Mouse (Mus musculus) layer of hippocampus, postnatal 36 days (tissue): Measurements from ENCODE around the gene Fam163a. TPM values are rescaled to one million over a fixed set of nuclear protein-coding genes. Genes with fewer than 3 reads are reported as not detected.

ENCODE experiments used
- DNase-seq, 2 experiments: peaks; one replicate each; pipeline ENCODE4 v3.0.0; 2022
- total RNA-seq, 2 experiments: library from RNA; stranded (reverse); gene quantifications; 2 replicates each; pipeline ENCODE4 v1.2.3; 2021

The Fam163a gene
- total RNA-seq, 2 experiments from 2014 or later, result 15.5 to 17.3 TPM

DNA sequence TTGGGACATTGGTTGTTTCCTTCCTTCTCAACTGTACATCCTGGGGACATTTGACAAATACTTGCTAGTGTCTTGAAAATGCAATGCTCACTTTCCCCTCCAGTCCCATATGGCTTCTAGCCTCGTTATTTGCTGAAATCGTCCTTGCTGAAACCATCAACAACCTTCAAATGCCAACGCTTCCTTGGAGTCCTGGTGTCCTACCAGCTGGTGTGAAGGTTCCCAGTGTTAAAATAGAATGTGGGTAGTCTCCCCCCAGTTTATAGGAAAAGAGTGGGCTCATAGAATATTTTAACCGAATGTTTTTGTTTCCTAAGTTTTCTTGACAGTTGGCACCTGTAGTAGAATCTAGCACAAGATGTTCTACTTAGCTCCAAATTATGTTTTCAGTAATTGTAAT lies 7.2 kb downstream of the Fam163a start:
- DNase-seq, result no peak

DNA sequence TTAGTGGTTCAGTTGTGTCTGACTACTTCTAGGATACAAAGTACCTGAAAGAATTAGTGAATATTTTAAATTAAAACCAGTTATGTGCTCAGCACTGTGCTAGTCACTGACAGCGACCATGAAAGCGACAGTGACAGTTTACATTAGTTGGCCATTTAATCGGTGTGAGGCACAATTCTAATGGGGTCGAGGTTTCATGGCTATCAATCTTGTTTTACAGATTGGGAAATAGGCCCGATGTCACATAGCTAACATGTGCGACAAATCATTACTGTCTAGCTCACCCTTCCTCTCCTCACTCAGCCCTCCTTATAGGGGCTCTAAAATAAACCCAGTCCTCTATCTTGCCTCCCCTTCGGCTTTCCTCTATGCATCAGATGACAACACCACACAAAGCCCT lies 11.5 kb downstream of the Fam163a start:
- DNase-seq, result no peak

DNA sequence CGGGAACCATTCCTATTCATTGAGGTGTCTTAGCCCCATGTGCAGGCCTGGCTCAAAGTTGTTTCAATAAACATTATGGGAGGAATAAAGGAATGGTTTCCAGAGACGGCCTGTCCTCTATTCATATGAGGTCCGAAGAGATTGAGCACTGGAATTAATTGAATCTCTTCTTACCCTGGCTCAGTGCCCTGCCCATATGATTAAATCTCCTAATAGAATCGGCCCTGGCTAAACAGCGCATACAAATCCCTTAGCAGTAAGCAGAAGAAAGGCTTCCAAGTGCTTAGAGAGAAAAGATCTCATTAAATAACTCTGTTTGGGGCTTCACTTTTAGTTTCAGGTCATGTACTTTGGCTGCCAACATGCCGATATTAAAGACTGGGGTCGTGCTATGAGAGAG lies 12.0 kb downstream of the Fam163a start:
- no peak for DNase-seq

DNA sequence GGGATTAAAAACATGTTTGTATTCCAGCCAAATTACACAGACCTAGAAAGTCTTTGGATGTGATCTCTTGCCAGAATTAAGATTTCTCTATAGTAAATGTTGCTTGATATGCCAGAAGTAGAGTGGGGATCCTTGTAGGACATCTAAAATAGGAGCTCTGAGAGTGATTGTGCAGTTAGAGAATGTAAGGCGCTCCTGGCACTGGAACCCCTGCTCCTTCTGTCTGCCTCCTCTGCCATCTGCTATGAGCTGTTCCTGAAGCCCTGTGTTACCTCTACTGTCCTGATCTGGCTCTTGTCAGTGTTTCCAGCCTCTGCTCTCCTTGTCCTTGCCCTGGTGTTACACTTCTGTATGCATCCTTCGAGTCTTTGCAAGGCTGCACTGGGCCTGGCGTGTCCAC lies 18.2 kb downstream of the Fam163a start:
- no peak for DNase-seq

DNA sequence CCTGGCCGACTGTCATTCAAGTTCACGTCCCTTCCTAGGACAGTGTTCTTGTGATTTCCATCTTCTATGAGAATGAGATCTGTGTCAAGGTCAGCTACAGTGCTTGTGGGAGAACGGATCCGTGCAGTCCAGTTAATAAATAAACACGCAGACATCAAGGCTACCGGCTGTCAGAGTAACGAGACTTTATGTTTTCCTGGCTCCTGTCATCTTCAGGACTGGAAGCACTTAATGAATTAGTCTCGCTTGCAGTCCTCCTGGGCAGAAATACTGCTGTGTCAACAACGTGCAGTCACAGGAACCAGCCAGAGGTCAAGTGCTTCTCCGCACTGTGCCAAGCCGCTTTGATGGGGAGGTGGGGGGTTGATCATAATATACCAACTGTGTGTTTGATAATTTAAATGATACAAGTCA lies 20.7 kb downstream of the Fam163a start:
- no peak for DNase-seq

DNA sequence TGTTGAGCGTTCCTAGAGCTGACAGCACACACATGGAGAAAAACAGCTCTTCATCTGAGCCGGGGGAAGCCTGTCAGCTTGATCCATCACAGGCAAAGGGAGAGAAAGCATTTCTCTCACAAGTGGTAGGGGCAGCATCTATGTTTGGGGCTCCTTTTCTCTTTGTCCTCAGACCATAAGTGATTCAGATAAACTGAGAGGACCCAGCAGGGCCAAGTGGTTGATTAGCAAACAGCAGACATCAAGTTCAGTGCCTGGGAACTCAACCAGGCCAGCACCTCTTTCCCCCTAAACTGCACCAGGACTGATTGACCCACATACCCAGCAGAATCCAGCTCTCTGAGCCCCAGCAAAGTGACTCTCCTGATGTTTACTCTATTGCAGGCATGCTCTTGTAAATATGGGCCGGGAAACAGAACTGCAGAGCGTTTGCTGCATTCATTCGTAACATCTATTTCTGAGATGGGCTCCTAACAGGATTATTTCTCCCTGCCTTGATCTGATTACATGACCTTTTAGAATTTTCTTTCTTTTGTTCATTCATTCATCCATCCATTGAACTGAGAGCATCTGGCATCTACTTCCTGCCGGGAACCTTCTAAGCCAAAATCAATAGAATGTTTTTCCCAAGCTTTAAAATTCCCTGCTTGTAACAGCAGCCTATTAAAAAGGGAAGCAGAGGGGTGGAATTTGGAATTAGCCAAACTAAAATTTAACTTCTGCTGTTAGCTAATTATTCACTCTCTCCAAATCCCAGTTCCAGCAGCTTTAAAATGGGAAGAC lies 21.5 kb downstream of the Fam163a start:
- DNase-seq, result no peak

DNA sequence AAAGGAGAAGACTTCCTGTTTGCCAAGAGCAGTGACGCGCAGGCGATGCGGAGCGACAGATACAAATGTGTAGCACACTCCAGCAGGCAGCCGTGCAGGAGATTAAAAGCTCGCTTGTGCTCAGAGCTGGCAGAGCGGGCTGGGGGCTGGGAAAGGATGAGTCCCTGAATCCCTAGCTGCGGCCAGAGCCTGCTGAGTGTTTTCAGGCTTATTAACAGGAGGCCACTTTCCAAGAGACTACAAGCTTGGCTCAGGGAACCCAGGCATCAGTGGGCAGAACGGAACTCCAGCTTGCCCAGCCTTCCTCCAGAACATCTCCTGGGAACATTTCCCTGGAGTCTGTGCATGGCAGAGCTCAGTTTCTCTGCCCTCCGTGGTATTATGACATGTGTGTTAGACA lies 25.0 kb downstream of the Fam163a start:
- peak; percentile 45 to 64 for DNase-seq

DNA sequence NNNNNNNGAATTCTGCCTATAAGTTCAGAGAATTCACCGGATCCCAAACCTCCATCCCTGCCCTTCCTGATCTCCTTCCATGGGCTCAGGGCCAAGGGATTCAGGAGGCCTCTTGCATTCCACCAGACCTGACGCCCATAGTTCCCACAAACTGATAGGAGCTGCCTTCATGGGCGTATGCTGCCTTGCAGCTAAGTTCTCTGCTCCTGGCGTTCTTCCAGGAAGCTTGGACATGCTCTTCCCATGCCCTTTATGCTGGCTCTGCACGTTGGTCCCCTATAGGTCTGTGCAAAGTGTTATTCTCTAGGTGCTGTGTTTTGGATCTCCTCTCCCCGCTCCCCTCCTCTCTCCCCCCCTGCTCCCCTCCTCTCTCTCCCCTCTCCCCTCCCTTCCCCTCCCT lies 36.1 kb downstream of the Fam163a start:
- no peak for DNase-seq

DNA sequence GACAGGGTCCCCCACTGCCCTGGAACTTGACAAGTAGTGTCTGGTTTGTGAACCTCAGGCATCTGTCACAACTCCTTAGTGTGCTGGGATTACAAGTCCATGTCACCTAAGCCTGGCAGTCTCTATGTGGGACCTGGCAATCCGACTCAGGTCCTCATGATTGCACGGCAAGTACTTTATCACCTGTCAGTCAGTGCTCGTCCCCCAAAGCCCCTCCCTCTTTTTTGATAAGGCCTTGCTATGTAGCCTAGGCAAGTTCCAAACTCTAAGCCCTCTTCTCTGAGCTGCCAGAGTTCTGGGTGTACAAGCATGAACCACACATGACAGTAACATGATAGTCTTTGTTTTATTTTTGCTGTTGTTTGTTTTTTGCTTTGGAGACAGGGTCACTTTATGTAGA lies 88.1 kb downstream of the Fam163a start:
- DNase-seq, result no peak

DNA sequence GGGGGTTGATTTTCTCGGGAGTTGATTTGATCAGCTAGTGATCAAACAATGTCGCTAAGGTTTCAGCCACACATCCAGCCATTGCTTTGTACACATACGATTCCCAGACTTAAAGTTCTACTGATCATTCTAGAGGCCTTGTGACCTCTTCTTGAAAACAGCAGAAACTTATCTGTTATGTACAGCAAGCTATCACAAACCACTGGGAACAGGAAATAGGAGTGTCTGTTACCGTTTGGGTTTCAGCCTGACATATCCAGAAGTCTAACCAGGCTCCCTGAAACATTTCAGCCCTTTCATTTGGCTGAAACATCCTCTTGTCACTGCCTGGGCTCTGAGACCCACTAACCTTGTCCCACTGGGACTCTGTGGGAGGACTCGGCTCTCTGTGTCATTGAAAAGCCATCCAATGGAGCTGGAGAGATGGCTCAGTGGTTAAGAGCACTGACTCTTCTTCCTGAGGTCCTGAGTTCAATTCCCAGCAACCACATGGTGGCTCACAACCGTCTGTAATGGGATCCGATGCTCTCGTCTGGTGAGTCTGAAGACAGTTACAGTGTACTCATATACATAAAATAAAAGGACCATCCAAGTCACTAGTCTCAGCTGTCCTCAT lies 90.8 kb downstream of the Fam163a start:
- DNase-seq, result no peak

DNA sequence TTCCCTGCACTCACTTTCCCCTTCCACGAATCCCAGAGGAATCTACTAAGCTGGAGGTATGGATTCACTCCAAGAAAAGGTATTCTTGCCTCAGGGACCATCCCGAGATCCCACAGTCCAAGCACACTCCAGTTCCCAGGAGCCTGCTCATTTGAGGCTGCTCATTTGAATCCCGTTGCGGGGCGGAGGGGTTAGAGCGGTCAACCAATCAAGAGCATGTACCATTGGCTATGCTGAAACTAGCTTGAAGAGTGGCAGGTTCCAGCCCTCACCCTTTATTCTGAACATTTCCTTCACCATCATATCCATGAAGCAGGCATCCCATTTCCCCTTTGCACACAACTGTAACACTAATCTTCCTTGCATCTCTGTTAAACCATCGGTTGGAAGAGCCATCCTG lies 92.7 kb downstream of the Fam163a start:
- DNase-seq, result no peak

DNA sequence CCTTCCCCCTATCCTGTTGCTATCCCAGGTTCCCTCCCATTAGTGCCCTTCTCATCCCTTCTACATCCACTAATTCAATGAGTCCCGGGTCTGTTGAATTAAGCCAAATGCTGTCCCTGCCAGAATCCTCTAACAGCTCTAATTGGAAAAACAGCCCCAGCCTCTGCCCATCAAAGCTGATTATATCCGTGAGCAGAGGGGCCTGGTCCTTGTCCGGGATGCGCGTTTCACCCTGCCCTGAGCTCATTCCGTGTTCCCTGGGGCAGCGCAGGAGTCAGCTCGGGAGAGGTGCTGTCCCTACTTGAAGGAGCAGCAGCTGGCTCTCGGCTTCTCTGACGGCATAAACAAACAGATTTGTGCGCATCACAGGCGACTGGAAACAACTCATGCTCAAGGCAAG lies 93.1 kb downstream of the Fam163a start:
- no peak for DNase-seq

DNA sequence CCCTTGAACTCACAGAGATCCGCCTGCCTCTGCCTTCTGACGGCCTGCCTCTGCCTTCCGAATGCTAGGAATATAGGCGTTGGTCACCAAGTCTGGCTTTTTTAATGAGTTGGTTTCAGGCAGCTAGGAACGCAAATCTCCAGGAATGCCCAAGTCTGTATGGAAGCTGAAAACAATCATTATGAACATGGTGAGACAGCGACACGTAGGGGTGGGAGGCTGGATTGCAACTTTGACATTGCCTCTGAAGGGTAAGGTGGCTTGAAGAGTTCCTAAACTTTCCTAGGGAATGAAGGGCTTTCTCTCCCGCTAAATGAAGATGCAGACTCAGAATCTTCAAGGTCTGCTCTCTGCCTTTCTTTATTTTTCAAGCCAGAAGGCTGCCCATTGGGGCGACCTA lies 93.7 kb downstream of the Fam163a start:
- DNase-seq, result no peak

DNA sequence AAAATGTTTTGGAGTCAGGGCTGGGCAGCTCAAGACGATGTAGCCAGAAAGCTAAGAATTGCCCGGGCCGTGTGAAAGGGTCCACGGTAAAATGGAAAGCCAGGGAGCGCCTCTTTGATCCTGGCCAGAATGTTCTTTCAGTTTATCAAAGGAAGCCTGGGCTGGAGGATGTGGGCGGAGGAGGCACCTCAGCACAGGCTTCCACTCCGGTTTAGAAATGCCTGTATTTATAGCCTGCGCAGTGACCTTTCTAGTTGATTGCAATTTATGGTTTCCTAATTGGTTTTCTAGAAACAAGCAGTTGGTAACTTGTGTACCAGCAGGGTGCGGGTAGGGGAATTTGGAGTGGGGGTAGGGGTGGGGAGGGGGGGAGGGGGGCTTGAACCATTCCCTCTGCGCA lies 96.4 kb downstream of the Fam163a start:
- no peak for DNase-seq

DNA sequence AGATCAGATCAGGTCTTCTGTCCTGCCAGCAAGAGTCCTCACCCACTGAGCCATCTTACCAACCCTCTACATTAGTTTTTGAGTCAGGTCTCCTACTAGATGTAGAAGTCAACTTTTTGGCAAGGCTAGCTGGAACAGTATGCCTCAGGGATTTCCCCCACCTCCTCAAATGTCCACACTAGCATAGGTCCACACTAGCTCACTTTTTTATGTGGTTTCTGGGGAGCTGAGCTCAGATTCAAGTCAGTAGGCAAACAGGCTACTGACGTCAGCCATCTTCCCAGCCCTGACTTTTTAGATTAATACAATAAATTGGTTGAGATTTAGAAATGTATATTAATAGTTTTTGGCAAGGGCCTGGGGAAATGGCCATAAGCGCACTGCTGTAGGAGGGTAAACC lies 97.4 kb downstream of the Fam163a start:
- DNase-seq, result no peak

DNA sequence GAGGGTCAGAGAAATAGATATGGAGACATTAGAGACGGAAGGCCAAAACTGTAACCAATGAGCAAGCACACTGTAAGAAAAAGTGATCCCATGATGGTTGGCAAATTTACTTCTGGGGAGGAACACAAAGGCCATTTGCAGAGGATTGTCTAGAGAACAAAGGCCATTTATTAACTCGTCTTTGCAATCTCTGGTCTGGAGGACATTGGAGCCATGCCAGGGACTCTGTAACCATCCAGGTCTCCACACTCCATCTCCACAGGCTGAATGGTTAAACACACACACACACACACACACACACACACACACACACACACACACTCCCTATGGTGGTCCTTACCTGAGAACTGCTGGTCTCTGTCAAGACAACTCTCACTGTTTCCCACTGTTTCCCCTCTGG lies 99.4 kb downstream of the Fam163a start:
- no peak for DNase-seq

DNA sequence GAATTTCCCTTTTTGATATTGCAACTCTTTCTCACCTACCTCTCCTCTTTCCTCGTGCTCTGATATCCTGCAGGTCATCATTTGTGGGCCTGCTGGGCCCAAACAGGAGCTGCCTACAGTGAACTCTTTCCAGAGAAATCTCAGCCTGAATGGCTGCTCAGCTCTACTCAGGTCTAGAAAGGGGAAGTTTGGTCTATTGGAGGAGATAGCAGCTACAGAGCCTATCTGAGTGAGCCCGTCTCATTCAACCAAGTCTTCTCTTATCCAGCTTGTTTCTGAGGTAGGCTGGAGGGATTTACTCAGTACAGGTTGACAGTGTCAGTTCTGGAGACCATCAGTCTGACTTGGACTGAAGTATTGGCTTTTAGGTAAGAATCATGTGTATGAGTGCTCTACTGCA lies 101.1 kb downstream of the Fam163a start:
- no peak for DNase-seq

DNA sequence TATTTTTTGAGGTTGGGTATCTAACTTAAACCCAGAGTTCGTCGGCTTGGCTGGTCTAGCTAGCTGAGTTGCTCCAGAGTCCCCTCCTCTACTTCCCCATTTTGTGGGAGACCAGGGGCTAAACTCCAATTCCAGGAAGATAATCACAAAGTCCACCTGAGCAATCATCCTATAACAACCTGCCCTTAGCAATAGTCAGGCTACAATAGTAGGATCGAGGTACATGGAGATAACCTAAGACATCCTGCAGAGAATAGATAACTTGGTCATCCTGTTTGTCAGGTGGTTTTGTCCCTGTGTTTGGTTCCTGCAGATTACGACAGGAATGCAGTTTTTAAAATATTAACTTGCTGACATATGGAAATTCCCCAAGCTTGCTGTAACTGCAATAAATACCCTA lies 113.0 kb downstream of the Fam163a start:
- no peak for DNase-seq

DNA sequence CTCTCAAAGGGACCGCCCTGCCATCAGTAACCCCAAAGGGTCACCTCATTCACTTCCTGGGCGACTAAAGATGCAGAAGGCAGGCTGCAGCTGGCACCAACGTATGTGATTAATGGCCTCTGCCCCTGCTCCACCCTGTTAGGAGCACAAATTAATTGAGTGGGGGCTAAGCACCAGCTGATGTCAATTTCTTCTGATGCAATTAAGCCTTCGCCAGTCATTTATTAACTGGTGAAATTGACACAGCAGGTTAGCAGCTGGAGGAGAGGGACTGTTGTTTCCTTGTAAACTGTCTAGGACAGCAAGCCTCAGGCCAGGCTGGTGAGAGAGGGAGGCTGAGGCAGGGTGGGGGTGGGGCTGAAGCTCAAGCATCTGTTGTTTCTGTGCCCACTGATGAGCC lies 114.8 kb downstream of the Fam163a start:
- DNase-seq, result no peak

DNA sequence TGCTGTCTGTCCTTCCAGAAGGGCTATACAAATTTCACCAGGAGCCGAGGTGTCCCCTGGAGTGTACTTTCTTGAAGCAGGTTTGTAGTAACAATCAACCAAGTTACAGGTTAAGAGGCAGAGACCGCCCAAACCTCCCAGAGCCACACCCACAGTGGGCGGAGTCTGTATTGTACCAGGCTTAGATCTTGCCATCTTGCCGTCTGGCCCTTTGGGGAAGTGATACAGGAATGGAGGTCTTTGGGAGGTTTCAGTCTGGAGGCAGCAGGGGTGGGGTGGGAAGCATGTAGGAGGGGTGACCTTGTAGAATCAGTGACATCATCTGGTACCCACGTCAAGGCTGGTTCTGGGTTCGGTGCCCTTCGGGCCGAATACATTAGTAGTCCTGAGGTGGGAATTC lies 115.3 kb downstream of the Fam163a start:
- DNase-seq, result no peak

DNA sequence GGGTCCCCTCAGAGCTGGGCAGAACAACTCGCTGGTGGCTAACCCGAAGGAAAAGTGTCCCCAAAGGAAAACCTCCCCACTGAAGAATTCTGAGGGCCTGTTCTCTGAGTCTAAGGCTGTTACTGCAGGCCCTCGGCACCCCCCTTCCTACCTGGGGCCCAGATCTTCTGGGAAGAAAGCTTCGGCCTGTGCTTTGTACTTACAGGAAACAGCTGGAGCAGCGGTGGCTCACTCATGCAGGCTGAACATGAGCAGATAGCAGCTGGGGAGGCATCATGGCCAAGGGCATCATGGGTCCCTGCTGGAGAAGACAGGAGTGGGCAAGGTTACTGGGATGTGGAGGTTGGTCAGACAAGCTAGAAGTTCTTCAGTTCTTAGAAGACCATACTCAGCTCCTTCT lies 117.2 kb downstream of the Fam163a start:
- DNase-seq, result no peak

DNA sequence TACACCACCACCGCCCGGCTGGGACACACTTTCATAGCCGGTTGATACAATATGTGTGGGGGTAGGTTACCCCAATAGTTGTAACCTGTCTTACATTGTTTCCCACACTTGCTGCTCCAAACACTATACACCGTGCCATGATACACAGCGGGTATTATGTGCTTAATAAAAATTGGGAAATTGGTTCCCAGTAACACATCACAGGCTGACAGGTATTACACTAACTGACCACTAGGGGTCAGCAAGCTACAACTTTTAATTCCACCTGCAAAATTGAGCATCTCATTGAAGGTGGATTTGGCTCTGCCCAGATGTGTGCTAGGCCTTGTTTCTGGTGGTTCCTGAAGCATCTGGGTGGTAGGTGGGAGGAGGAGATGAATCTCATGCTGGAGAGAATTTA lies 119.1 kb downstream of the Fam163a start:
- DNase-seq, result peak in 1 of 2 experiments; percentile 24

DNA sequence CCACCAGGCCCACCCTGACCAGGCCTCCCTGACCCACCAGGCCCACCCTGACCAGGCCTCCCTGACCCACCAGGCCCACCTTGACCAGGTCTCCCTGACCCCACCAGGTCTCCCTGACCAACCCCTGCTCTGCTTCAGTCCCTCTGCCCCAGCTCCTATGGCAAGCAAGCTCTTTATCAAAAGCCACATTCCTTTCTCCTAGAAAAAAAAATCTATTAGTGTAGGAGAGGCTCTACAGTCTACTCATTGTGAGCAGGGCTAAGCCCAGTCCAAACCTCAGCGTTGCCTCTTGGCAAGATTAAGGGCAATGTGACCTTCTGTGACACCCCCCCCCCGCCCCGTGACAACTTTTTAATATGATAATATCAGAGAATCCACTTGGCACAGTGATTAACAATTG lies 120.2 kb downstream of the Fam163a start:
- no peak for DNase-seq

DNA sequence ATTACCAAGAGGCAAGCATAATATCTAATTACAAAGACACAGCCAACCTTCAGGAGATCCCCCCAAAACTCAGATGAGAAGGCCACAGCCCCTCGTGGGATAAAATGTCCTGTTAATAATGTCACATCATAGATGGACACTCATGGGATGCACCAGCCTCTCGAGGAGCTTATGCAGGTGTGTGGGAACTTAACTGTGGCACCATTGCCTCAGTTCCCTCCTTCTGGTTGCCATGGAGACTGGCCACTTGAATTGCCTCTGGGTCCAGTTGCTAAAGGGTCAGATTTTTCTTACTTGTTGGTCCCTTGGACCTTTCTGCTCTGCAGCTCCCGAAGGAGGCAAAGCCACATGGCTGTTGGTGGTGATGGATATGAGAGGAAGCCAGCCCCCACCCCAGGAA lies 127.2 kb downstream of the Fam163a start:
- no peak for DNase-seq

DNA sequence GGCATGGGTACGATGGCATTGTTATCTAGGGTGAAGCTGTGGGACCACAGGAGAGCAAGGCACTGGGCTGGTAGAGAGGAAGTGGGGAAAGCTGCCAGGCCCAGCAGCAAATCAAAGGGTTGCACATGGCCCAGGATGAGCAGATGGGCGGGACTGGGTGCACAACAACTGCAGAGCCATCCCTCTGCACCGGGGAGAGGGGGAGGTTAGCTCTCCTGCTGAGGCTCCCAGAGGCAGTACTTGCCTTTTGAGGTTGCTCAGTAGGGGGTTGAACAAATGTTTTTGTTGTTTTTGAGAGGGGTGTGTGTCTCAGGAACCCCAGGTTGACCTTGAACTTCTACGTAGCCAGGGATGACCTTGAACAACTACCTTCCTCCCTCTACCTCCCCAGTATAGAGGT lies 128.4 kb downstream of the Fam163a start:
- DNase-seq, result no peak
